Mouse (Mus musculus): ENCODE data around the gene Mtg2.

Mtg2 gene

DNA sequence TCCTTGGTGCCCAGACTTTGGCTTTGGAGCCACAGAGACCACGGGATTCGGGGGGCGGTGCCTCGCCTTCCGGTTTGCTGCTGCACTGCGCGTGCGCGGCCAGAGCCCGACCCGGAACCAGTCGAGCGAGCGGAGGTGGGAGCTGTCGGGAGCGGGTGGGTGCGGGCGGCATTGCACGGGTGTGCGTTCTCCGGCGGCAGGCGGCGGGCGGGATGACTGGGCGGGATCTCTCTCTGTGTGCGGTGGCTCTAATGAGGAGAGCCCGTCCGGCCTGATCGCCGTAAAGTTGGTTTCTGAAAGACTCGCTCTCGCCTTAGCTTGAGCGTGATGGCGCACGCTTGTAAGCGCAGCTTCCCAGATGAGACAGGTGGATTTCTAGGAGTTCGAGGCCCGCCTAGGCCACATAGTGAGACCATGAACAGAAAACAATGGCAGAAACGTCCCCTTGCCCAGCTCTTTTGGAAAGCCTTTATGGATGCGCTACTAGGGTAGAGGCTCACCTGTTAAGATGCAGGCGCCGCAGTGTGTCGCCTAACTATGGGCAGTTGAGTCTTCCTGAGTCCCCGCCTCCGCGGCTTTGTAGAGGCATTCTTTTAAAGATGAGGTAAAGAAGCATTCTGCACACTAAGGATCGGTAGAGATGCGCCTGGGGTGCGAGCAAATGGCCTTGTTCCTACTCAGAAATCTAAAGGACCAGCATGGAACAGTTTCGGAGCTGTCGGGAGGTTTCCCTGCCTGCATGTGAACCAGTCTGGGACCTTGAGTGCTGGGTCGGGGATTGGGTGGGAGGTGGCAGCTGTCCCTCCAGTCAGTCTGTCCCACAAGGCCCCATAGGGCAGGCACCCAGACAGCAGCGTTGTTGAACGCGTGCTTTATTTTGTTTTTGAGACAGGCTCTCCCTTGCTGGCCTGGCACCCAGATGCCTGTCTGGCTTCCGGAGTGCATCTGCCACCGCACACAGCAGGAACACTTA lies at the start of gene Mtg2:
TSS of gene Mtg2 (plus strand) at position 108 of the 973 bp plus-strand sequence.
- DNase-seq: peak; percentile 95

DNA sequence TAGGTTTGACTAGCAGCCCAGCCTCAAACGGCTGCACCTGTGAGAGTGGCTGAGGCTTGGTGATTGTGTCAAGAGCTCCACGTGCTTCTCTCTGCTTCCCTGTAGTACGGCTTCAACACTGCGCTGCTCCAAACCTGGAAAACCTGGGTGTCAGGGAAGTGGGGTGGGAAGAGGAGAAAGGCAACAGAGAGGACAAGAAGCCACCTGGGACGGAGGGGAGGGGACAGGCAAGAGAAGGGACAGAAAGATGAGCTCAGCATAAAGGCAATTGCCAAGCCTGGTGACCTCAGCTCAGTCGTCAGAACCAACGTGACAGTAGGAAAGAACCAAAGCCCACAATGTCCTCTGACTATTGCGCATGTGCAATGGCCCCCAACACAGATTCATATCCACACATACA lies 49.5 kb upstream of the Mtg2 start:
- DNase-seq: no peak

DNA sequence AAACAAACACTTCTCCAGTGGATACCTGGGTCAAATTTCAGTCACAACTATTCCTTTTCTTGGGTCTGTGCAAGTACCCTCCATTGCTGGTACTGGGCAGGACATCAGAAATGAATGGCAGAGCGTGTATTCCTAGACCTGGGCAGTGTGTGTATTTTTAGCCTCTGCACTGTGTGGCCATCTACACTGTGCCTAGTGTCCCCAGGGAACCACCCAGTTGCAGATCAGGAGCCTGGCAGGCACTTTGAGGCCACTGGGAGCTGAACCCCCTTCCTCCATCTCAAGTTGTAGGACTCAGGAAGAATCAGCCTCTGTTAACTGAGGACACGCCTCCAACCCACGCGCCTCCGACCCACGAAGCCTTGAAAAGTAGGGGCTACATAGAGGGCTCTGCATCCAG lies 47.6 kb upstream of the Mtg2 start:
- DNase-seq: no peak

DNA sequence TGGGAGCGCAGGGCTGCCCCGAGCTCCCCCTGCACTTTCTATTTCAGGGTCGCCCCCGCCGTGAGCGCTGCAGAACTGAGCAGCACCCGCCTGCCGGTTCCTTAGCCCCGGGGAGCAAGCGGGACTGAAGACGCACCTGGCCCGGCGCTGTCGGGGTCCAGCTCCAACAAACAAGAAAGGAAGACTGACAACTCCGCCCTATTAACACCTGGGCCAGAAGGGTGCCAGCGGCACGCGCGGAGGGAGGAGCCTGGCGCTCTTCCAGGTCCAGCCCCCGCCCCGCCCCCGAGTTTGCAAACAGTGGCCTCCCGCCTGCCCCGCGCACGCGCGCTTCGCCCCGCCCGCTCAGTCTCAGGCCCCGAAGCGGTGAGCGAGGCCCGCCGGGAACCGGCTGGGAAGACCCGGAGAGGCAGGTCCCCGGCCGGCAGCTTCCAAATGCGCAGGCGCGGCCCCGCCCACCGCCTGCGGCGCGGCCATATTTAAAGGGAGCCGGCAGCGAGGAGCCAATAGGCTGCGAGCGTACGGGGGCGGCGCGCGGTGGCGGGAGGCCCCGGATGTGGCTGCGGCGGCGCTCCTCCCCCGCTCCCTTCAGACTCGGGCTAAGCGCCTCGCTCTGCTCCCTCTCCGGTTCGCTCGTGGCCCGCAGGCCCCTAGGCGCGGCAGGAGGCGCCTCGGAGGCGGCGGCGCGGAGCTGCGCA lies 45.8 kb upstream of the Mtg2 start, which contains the start of gene Lsm14b:
TSS of gene Lsm14b (plus strand) at position 587 of the 698 bp plus-strand sequence.
- peak; percentile 99 for DNase-seq

DNA sequence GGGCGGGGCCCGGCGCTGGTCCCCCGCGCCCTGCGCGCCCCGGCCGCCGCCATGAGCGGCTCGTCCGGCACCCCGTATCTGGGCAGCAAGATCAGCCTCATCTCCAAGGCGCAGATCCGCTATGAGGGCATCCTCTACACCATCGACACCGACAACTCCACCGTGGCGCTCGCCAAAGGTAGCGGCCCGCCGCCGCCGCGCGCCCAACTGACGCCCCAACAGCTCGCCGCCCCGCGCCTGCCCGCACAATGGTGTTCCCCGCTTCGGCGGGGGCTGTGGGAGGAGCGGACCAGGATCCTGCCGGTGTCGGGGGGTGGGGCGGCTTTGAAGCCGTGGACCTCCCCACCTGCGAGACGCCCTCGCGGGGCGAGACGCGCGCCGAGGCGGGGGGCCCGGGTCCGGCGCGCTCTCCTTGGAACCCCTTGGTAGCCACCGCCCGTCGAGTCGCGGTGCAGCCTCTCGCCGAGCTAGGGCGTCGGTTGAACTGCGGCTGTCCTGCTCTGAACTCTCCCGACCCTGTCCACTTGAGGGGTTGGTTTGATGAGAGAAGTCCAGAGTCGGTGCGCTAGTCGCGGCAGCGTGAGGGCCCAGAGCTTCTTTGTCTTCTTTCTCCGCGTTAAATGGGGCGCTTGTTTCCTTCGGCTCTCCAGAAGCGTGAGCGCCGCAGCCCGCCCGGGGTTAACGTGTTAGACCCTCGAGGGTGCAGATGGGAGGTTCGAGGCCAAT lies 45.1 kb upstream of the Mtg2 start:
- DNase-seq: no peak

DNA sequence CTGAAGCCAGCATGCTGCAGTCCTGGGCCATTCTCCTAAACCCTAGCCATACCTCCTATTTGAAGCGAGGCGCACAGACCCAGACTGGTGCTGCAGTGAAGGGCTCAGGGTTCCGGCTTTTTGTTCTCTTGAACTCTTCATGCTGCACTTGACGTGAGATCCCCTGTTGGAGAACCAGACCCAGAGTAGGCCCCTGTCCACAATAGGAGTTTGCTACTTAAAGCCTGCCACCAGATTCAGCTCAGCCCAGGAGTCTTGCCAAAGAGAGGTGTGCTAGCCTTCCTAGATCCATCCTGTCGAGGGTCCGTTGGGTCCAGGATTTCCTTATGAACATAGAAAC lies 44.6 kb upstream of the Mtg2 start:
- no peak for DNase-seq

DNA sequence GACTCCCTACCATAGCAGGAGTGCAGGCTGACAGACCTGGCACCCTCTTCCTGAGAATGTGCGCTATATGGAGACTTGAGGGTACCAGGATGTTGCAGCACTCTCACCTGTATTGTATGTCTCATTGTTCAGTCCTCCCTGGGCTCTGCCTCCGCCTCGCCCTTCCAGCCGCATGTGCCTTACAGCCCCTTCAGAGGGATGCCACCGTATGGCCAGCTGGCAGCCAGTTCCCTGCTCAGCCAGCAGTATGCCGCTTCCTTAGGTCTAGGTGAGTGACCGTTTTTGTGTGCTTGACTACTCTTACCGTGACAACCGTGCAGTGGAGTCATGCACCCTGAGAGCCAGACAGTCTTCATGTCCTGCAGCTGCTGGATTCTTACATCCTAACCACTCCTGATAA lies 42.6 kb upstream of the Mtg2 start:
- DNase-seq: no peak

DNA sequence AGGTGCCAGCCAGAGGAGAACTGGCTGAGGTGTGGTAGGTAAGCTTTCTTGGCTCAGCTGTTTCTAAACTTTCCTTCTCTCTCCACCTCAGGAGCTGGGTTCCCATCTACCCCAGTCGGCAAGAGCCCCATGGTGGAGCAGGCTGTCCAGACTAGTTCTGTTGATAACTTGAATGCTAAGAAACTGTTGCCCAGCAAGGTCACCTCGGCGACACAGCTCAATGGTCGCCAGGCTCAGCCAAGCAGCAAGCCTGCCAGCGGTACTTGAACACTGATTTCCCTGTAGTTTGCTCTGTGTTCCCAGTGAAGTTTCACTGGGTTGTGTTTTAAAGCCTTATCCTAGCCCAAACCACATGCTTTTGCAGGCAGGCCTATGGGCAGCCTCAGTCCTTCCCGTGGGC lies 39.1 kb upstream of the Mtg2 start:
- DNase-seq: no peak

DNA sequence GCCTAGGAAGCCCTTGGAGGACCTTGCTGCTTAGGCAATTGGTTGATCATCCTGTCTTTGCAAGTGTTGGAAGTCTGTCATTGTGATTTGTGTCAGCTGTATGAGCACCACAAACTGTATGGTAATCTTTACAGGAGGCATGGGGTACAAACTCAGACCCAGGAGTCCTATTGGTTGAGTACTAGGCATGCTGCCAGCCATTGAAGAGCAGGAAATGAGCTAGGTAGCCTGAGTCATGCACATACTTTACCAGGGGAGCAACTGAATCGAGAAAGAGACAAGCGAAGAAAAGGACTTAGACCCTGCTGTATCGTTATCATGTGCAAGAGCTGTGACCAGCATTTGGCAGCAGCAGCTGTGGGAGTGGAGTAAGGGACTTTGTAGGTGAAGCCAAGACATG lies 37.5 kb upstream of the Mtg2 start:
- DNase-seq: no peak

DNA sequence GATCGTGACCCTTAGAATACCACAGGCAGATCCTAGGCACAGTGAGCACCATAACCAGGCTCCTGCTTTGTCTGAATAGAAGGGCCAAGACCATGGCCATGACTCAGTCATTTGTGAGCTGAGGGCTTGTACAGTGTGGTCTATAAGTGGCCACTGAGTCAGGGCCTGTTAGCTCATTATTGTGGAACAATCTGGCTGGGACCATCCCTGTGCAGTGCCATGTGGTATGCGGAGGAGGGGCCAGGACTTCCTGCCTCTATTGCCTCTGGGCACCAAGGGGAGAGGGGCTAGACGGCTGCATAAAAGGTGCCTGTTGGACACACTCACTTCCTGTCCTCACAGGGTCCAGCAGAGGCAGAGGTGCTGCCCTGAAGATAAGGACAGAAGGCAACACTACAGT lies 36.4 kb upstream of the Mtg2 start:
- no peak for DNase-seq

DNA sequence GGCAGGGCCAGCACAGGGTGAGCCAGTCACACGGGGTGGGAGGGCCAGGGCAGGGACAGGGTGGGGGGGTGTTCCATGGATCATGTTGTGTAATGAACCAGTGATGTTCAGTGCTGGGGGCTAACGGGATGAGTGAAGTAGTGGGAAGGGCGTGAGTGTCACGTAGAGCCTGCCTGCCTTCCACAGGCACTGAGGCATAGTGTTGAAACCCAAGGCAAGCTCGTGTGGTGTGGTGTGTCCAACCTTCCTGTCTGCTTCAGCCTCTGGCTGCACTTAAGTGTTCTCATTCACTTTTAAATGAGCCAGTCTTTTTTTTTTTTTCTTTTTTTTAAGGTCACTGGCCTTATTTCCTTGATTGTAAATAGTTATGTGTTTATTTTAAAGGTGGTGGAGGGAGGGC lies 35.6 kb upstream of the Mtg2 start:
- no peak for DNase-seq

DNA sequence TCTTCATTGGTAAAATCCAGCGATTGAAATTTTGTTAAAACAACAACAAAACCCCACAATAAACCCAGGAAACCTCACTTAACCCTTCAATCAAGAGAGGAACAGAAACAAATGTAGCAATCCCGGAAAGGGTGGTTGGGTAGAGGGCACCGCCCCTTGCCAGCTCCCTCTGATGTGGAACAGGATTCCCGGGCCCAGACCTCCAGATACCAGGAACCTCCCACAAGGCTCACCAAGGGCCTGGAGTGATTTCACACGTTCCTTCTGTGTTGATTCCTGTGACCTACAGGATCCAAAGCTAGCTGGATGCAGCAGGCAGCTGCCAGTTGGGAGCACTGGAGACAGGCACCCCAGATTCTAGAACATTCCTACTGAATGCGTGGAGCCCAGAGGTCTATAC lies 30.0 kb upstream of the Mtg2 start:
- no peak for DNase-seq

DNA sequence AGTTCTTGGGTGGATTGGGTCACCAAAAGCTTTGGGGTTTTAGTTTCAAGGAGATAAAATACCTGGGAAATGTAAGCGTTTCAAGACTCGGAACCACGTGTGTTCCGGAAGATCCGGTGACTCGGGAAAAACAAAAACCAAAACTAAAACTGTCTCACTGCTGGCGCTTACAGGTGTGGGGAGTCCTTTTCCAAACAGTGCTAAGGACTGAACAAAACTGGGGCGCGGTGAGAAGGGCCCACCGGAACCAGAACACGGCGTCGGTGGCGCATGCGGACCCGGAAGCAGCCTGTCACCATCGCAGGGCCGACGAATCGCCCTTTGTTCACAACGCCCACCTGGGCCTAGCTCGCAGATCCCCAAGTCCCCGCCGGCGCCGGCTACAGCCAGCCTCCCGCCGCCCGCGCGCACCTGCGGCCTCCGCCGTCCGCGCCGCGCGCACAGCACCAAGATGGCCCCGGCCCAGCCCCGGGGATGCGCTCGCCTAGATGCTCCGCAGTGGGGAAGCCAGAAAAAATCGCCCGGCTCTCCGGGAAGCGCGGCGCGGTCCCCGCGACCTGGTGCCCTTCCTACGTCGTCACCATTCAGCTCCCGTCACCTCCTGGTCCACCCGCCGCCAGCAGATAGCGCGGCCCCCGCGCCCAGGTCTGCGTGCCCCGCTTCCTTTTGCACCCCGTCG lies 28.7 kb upstream of the Mtg2 start:
- no peak for DNase-seq

DNA sequence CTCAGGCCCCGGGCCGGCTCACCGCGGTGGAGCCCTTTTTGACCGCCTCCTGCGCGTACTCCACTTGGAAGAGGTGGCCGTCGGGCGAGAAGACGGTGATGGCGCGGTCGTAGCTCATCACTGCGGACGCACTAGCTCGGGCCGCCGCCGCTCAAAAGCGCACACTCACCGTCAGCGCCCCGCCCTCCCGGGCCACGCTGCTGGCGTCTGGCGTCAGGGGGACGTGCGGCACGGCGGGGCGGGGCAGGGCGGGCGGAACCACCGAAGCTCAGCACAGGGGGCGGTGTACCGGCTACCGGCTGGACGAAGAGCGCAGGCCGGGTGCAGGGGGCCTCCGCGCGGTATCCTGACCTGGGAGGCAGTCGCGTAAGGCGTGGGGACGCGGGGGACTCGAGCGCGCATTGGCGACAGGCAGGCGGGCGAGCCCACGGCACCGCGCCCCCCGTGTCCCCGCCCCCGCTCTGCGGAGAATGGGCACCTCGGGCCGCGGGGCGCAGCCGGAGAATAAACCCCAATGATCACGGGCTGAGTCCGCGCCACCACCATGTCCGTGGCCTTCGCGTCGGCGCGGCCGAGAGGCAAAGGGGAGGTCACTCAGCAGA lies 28.0 kb upstream of the Mtg2 start, which contains the start of the genes Psma7 and Ss18l1:
TSS of gene Psma7 (minus strand) at position 178 of the 602 bp plus-strand sequence.
TSS of gene Ss18l1 (plus strand) at position 254 of the 602 bp plus-strand sequence.
- DNase-seq: peak; percentile 87

DNA sequence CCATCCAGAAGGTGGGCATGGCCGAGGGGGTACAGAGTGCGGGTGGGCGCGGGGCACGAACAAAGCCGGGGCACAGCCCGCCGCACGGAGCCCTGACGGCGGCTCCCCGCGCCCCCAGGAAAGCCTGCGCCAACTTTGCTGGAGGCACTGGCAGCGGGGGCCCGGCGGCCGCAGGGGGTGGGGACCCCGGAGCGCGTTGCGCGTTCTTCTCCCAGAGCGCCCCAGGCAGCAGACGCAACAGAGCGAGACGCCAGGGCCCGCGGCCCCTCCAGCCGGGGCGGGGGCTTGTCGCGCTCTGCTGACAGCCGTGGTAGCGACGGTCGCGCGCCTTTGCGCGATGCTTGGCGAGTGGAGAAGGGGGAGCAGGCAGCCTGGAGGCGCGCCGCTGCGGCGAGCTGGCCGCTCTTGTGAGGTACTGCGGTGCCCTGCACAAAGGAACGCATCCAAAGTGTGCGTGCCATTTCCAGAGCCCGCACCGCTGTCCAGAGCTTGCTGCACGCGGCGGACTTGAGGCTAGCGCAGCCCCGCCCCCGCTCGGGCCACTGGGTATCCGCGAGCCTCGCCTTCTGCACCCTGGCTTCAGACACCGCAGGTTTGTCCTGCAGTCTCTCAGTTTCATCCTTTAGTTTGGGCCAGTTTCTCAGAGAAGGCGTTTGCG lies 27.4 kb upstream of the Mtg2 start:
- peak; percentile 52 for DNase-seq

DNA sequence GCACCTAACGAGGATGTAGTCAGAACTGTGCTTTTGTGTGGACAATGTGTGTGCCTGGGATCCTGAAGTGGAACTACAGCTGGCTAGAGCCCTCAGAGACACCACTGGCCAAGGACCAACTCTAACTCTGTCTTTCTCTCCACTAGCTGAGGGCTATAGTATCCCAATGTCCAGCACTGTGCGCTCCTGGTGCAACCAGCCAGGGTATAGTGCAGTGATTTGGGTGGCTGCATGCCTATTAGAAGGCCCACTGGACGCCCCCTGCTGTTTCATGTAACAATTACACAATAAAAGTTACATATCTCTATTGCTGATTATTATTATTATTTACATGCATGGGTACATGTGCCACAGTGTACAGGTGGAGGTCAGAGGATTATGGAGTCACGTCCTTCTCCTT lies 25.1 kb upstream of the Mtg2 start:
- DNase-seq: no peak

DNA sequence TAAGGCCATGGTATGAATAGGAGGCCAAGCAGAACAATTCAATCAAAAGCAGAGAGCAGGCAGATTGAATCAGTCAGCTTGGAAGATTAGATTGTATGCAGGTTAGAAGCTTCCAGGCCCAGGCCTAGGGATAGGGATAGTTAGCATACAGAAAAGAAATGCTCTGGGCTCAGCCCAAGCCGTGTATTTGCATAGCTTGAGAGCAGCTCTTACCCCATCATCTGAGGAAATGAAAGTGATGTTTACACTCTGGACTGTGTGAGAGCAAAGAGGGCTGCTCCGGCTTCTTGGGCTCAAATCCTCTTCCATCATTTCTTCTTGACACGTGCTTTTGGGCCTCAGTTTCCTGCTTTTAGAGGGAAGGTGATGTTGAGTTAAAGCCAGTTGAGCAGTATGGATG lies 22.8 kb upstream of the Mtg2 start:
- no peak for DNase-seq

DNA sequence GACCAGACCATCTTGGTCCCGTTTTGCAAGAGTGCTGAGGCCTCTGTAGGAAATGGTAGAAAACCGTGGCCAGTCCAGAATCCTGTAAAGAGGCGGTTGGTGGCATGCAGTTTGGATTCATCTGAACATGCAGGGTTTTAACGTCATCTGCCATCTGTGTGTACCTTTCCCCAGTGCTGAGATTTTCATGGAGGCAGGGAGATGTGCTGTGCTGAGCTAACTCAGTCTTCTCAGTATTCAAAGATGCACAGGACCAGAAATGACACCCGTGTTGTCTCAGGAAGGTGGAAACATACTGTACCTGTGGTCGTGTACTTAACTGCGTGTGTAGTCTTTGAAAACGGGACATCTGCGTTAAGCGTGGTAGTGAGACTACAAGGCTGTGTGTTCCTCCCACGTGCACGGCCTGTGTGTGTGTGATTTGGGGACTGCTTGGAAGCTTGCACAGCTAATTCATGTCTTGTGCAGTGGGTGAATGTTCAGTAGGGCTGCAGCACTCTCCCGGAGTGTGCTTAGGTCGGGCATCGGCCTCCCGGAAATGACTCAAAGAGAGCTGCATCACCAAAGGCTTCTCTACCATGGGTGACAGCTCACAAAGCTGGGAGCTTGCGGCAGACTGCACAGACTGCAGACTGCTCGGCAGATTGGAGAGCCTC lies 22.3 kb upstream of the Mtg2 start:
- no peak for DNase-seq

DNA sequence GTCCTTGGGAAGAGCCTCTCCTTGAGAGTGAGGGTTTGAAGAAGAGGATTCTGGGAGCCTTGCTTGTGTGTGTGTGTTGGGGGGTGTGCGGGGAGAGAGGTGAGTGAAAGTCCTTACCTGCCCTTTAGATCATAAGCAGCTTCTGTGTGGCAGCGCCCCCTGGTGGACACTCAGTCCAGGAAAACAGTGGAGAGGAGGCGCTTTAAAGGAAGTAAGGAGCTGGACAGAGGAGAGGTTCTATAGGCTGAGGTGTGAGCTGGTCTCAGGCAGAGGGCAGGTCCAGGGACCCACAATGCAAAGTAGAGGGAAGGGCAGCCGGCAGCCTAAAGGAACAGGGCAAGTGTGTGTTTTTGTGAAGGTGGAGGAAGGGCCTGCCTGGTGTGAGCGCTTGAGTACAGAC lies 19.4 kb upstream of the Mtg2 start:
- DNase-seq: peak; percentile 91

DNA sequence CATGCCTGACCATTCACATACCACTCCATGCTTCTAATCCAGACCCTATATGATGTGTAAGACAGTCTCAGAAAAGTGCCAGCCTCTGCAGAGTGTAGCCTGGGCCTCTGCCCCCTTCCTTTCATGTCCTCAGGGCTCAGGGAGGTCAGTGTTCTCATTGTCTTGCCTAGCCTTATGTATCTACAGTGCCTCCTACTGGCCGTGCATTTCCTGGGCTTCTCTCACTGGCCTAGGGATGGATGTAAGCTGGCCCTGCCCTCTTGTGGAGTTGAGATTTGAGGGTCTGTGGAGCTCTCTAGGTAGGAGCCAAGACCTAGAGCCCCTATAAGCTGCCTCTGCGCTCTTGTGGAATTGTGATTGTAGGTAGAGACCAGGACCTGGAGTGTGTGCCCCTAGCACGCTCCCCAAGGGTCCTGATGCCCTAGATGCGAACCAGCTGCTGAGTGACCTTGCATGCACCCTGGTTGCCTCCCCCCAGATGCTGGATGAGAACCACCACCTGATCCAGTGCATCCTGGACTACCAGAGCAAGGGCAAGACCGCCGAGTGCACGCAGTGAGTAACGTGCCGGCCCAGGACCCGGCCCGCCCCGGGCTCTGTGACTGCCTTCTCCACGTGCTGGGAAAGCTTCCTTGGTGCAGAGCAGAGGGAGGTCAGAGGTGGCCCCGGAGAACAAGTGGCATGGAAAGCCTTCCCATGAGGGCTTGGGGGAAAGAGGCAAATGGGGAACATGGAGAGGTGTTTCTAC lies 18.2 kb upstream of the Mtg2 start:
- DNase-seq: no peak
